Mouse (Mus musculus) CH12.LX (cell line): ENCODE measurements around the gene Ccnjl. TPM values are rescaled to one million over a fixed set of nuclear protein-coding genes. Genes with fewer than 3 reads are reported as not detected.

Experiments used
- DNase-seq: peaks from one replicate; pipeline ENCODE4 v3.0.0-alpha.2; 2013; ENCODE audit errors: extremely low read depth
- H3K27ac ChIP-seq: 2 replicates; pipeline ENCODE4 v1.5.1; 2012; ENCODE audit warnings: low read depth, mild to moderate bottlenecking, control low read depth, moderate library complexity; ENCODE audit not compliant: insufficient read depth
- H3K27me3 ChIP-seq: replicated peaks from 2 replicates; pipeline ENCODE3; 2012; ENCODE audit warnings: inconsistent platforms
- H3K36me3 ChIP-seq, 2 experiments: replicated peaks in 1 of 2; 2 replicates each; pipeline versions ENCODE3 to v1.6.1; 2012; ENCODE audit warnings: inconsistent platforms in 1 of 2, low read length in 1 of 2, mild to moderate bottlenecking in 1 of 2, mixed read lengths in 1 of 2, moderate library complexity in 1 of 2; ENCODE audit not compliant: control insufficient read depth in 1 of 2, insufficient read depth in 1 of 2
- H3K4me1 ChIP-seq, 2 experiments: 2 replicates each; pipeline ENCODE4 v1.6.1; 2012; ENCODE audit warnings: inconsistent platforms in 1 of 2, moderate library complexity in 1 of 2; ENCODE audit not compliant: insufficient read depth in 2 of 2, control insufficient read depth in 1 of 2
- H3K4me2 ChIP-seq: 2 replicates; pipeline ENCODE4 v1.6.1; 2012; ENCODE audit warnings: low read depth, mild to moderate bottlenecking, control low read depth; ENCODE audit not compliant: poor library complexity, insufficient read depth, severe bottlenecking
- H3K4me3 ChIP-seq, 3 experiments: fragments of 150-350 bp in 1 of 3; sonication (generic) in 1 of 3; replicated peaks in 1 of 3; 2 replicates each; pipeline versions ENCODE3 to v1.5.1; 2011 to 2012; ENCODE audit warnings: low read depth in 2 of 3, low read length in 2 of 3, mild to moderate bottlenecking in 2 of 3, moderate library complexity in 2 of 3, control low read depth in 1 of 3, improper control_type of control experiment in 1 of 3, inconsistent platforms in 1 of 3, mixed read lengths in 1 of 3; ENCODE audit not compliant: poor library complexity in 1 of 3
- H3K79me2 ChIP-seq: replicated peaks from 2 replicates; pipeline ENCODE4 v1.6.1; 2012; ENCODE audit warnings: mild to moderate bottlenecking, moderate library complexity; ENCODE audit not compliant: control insufficient read depth, poor library complexity, insufficient read depth, severe bottlenecking; ENCODE audit errors: extremely low read depth
- H3K9ac ChIP-seq: 2 replicates; pipeline ENCODE4 v1.6.1; 2012; ENCODE audit warnings: low read depth, mild to moderate bottlenecking, control low read depth, moderate library complexity; ENCODE audit not compliant: insufficient read depth
- H3K9me3 ChIP-seq: replicated peaks from 2 replicates; pipeline ENCODE3; 2012; ENCODE audit warnings: low read length, inconsistent platforms, mixed read lengths
- BHLHE40 ChIP-seq: IDR thresholded peaks from 2 replicates; pipeline ENCODE4 v1.6.1; 2011; ENCODE audit warnings: mild to moderate bottlenecking, low read depth, low read length, improper control_type of control experiment
- E2F4 ChIP-seq: IDR thresholded peaks from 2 replicates; pipeline ENCODE4 v1.6.1; 2011; ENCODE audit warnings: low read depth, low read length, improper control_type of control experiment; ENCODE audit not compliant: insufficient replicate concordance
- ELF1 ChIP-seq: IDR thresholded peaks from 2 replicates; pipeline ENCODE4 v1.6.1; 2014; ENCODE audit warnings: low read depth, mild to moderate bottlenecking, inconsistent platforms, low read length, improper control_type of control experiment
- ETS1 ChIP-seq: conservative IDR thresholded peaks from 2 replicates; pipeline ENCODE4 v1.6.1; 2012; ENCODE audit warnings: low read depth, mild to moderate bottlenecking, inconsistent platforms, low read length, improper control_type of control experiment, moderate library complexity
- GABPA ChIP-seq: IDR thresholded peaks from 2 replicates; pipeline ENCODE4 v1.6.1; 2012; ENCODE audit warnings: low read depth, low read length, improper control_type of control experiment, inconsistent platforms; ENCODE audit not compliant: insufficient replicate concordance
- JUN ChIP-seq: IDR thresholded peaks from 2 replicates; pipeline ENCODE4 v1.6.1; 2011; ENCODE audit warnings: low read depth, mild to moderate bottlenecking, low read length, improper control_type of control experiment, moderate library complexity; ENCODE audit not compliant: insufficient read depth
- MAFK ChIP-seq: IDR thresholded peaks from 2 replicates; pipeline ENCODE4 v1.6.1; 2011; ENCODE audit warnings: low read length, improper control_type of control experiment; ENCODE audit not compliant: insufficient replicate concordance
- MEF2A ChIP-seq: IDR thresholded peaks from 2 replicates; pipeline ENCODE4 v1.6.1; 2014; ENCODE audit warnings: low read depth, mild to moderate bottlenecking, inconsistent platforms, low read length, improper control_type of control experiment, borderline replicate concordance
- MXI1 ChIP-seq: IDR thresholded peaks from 2 replicates; pipeline ENCODE4 v1.6.1; 2011; ENCODE audit warnings: mild to moderate bottlenecking, low read depth, low read length, improper control_type of control experiment
- MYC ChIP-seq: IDR thresholded peaks from 2 replicates; pipeline ENCODE4 v1.6.1; 2011; ENCODE audit warnings: low read depth, mild to moderate bottlenecking, improper control_type of control experiment, low read length
- NELFE ChIP-seq: IDR thresholded peaks from 2 replicates; pipeline ENCODE4 v1.6.1; 2011; ENCODE audit warnings: low read depth, low read length, improper control_type of control experiment
- POLR2AphosphoS2 ChIP-seq: IDR thresholded peaks from 2 replicates; pipeline ENCODE4 v1.6.1; 2011; ENCODE audit warnings: low read depth, low read length, improper control_type of control experiment
- SIN3A ChIP-seq: IDR thresholded peaks from 2 replicates; pipeline ENCODE4 v1.6.1; 2012; ENCODE audit warnings: low read length, improper control_type of control experiment, inconsistent platforms
- UBTF ChIP-seq: IDR thresholded peaks from 2 replicates; pipeline ENCODE4 v1.6.1; 2012; ENCODE audit warnings: low read depth, mild to moderate bottlenecking, inconsistent platforms, low read length, improper control_type of control experiment, moderate library complexity
- ZC3H11A ChIP-seq: IDR thresholded peaks from 2 replicates; pipeline ENCODE4 v1.6.1; 2012; ENCODE audit warnings: low read depth, mild to moderate bottlenecking, inconsistent platforms, low read length, improper control_type of control experiment
- ZKSCAN1 ChIP-seq: IDR thresholded peaks from 2 replicates; pipeline ENCODE4 v1.6.1; 2012; ENCODE audit warnings: low read depth, inconsistent platforms, low read length, improper control_type of control experiment, borderline replicate concordance
- ZMIZ1 ChIP-seq: IDR thresholded peaks from 2 replicates; pipeline ENCODE4 v1.6.1; 2012; ENCODE audit warnings: low read depth, mild to moderate bottlenecking, inconsistent platforms, low read length, improper control_type of control experiment
- ZNF384 ChIP-seq: IDR thresholded peaks from 2 replicates; pipeline ENCODE4 v1.6.1; 2012; ENCODE audit warnings: low read depth, low read length, improper control_type of control experiment, inconsistent platforms
- dilution Hi-C: fragments of 300-500 bp; cut with MboI; formaldehyde crosslinking; loops from 2 replicates; pipeline ENCODE4 v1.14.3; 2020; ENCODE audit warnings: low sequenced_read_pairs; ENCODE audit not compliant: extremely low pct_unique_long_range_greater_than_20kb, extremely low pct_ligation_motif_present
- in situ Hi-C: fragments of 300-500 bp; cut with MboI; formaldehyde crosslinking; loops from 3 replicates; pipeline ENCODE4 v1.14.3; 2019; ENCODE audit warnings: low sequenced_read_pairs, low pct_ligation_motif_present, low pct_unique_long_range_greater_than_20kb, mixed read lengths
- polyA plus RNA-seq: library from polyadenylated mRNA; unstranded; fragments of >175 nt; gene quantifications from 2 replicates; pipeline ENCODE4 v1.2.1, GENCODE M21; 2012; ENCODE audit warnings: low read depth; ENCODE audit not compliant: insufficient read length
- total RNA-seq, 2 experiments: library from RNA; depleted of rRNA; stranded (reverse); fragments of 300-350 nt in 1 of 2; fragments of >200 nt in 1 of 2; gene quantifications; 2 replicates each; pipeline ENCODE4 v1.2.3; 2012 to 2014

The Ccnjl gene
- total and polyA plus RNA-seq, 3 experiments = not detected

DNA sequence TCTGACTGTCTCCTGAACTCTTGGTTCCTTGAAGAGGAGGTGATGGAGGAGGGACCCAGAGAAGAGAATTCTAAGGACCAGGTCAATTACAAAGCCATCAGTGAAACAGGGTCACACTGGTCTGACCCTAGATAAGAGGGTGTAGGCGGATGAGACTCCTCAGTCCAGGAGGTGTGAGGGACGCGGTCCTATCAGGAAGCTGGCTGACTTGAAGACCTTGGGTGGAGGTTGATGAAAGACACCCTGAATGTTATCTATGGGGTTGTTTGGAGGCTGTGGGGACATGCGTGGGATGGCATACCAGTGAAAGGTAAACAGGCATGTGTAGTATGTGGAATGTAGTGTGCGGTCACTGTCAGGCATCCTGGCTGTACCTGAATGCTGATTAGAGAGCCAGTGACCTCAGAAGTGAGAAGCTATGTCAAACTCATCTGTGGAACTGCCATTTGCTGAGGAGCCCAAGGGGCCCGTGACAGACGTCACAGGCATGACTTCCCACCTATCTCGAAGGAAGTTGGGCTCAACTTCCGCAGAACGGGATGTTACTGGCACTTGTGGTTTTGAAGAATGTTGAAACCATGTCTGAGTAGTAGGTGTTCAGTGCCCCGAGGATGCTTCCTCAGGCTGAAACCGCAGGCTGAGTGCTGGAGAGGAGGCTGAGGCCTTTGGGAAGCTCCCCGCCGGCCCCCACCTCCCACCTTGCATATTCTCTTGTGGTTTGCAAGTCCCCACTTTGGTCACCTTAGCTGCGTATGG, 15.3 kb downstream of the Ccnjl start:
- Histone ChIP-seq H3K9me3 (no peaks in the 10 kb centered on the region), H3K4me2 (no peak overlapping the region), H3K4me3 (no peak overlapping the region), H3K9ac (no peak overlapping the region), H3K27me3 (peaks cover 7% of the 10 kb centered on the region), H3K79me2 (no peaks in the 10 kb centered on the region), H3K27ac (no peak overlapping the region), H3K4me1 (0 out of 4 replicates have a peak, but pooled peaks cover 0 to 2% of the 10 kb centered on the region in 2 experiments), H3K36me3 (no peaks in the 10 kb centered on the region)
- dilution Hi-C loops = no loop called here
- DNase-seq = no peak
- in situ Hi-C loops = no loop called here
- TF ChIP-seq ZKSCAN1 = no peak
- no peak for TF ChIP-seq ZC3H11A
- no peak for TF ChIP-seq SIN3A
- no peak for TF ChIP-seq ZNF384
- TF ChIP-seq GABPA = no peak
- TF ChIP-seq POLR2AphosphoS2 = no peak
- no peak for TF ChIP-seq MYC
- TF ChIP-seq UBTF = no peak
- TF ChIP-seq MAFK = no peak
- no peak for TF ChIP-seq JUN
- no peak for TF ChIP-seq ETS1

DNA sequence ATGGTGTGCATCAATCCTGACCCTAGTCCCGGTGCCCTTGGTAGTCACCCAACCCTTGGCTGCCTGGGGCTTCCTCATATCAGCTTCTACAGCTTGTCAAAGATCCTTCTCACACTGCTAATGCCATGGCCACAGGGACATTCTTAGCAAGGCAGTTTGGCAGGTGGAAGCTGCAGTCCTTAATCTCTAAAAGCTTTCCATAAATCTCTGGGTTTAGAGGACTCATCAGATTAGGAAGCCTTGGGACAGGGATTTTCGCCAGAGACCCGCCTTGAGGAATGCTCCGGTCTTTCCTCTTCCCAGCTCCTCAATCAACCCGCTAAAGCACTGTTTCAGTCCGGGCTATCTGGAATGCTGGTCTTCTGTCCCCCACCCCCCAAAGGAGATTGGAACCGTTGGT, 16.2 kb downstream of the Ccnjl start:
- Histone ChIP-seq H3K36me3 (no peaks in the 10 kb centered on the region), H3K79me2 (no peaks in the 10 kb centered on the region), H3K4me2 (no peak overlapping the region), H3K27me3 (peaks cover 7% of the 10 kb centered on the region), H3K4me1 (0 out of 4 replicates have a peak, but pooled peaks cover 0 to 2% of the 10 kb centered on the region in 2 experiments), H3K4me3 (no peak overlapping the region)
- dilution Hi-C loops = no loop called here
- no peak for DNase-seq
- in situ Hi-C loops = no loop called here
- TF ChIP-seq E2F4 (no peak), BHLHE40 (no peak), MEF2A (no peak), POLR2AphosphoS2 (no peak), ETS1 (no peak), ZMIZ1 (no peak), ZC3H11A (no peak), MXI1 (no peak), ELF1 (no peak), SIN3A (no peak), NELFE (no peak)
- TF ChIP-seq, all 38 proteins: peak for 0
- Histone ChIP-seq H3K9me3 (no peaks in the 10 kb centered on the region), H3K9ac (no peak overlapping the region), H3K27ac (no peak overlapping the region)
